Mouse (Mus musculus) bone marrow, adult 2 months (tissue): ENCODE measurements around the gene Hoxa13. TPM values are rescaled to one million over a fixed set of nuclear protein-coding genes. Genes with fewer than 3 reads are reported as not detected.

Experiments used
- H3K27ac ChIP-seq: fragments of 200-500 bp; 2 replicates; pipeline ENCODE4 v1.5.1; 2012; ENCODE audit warnings: low read depth, mild to moderate bottlenecking, control low read depth, inconsistent platforms, low read length; ENCODE audit not compliant: control insufficient read depth, poor library complexity, insufficient read depth
- H3K4me1 ChIP-seq: fragments of 200-500 bp; 2 replicates; pipeline ENCODE4 v1.6.1; 2011; ENCODE audit warnings: low read length; ENCODE audit not compliant: control insufficient read depth, insufficient read depth
- H3K4me3 ChIP-seq: fragments of 200-500 bp; replicated peaks from 2 replicates; pipeline ENCODE3; 2011; ENCODE audit warnings: mild to moderate bottlenecking, low read depth, low read length, control low read depth; ENCODE audit not compliant: control insufficient read depth
- CTCF ChIP-seq: fragments of 200-500 bp; IDR thresholded peaks from 2 replicates; pipeline ENCODE4 v1.5.1; 2011; ENCODE audit warnings: low read length, control low read depth; ENCODE audit not compliant: control insufficient read depth, insufficient read depth
- POLR2A ChIP-seq: fragments of 200-500 bp; IDR thresholded peaks from 2 replicates; pipeline ENCODE4 v1.6.1; 2011; ENCODE audit warnings: low read depth, mild to moderate bottlenecking, control low read depth, low read length, borderline replicate concordance; ENCODE audit not compliant: control insufficient read depth
- WGBS: fragments of 180-500 bp; shearing (Covaris S2); methylation state at CpG from one replicate; pipeline ENCODE4 v1.1.7; 2018; 5-methylcytosine and 5-hydroxymethylcytosine counted together
- polyA plus RNA-seq: library from polyadenylated mRNA; stranded (reverse); fragments of >200 nt; gene quantifications from 2 replicates; pipeline ENCODE4 v1.2.4, GENCODE M21; 2011; ENCODE audit warnings: low replicate concordance; ENCODE audit not compliant: missing spikeins, insufficient read depth, insufficient read length

Gene Hoxa13
- polyA plus RNA-seq: not detected in 2 replicates

- H3K4me3 ChIP-seq: peak within 1 kb of the TSS; percentile 45
- H3K4me1 ChIP-seq: no peaks in the 10 kb centered on the region
- TF ChIP-seq POLR2A: no peak
- TF ChIP-seq CTCF: no peak
- H3K27ac ChIP-seq: no peak within 1 kb of the TSS; the same call in 1 of the 2 replicates
- WGBS: 1% methylated on average over 66 of the region's 72 CpGs
These were observed at the start of gene Hoxa13 for GRCm38 (mm10) chr6:52260654-52261575. Gene Hoxa13, minus strand, starts transcription at chr6:52260880.

- WGBS: 8% methylated on average over 24 of the region's 24 CpGs
These were observed 49.7 kb upstream of the Hoxa13 start for GRCm38 (mm10) chr6:52310366-52310765.

GRCm38 (mm10) chr6:52309766-52310165 is 49.1 kb upstream of the Hoxa13 start:
- no peak overlapping the region for H3K27ac ChIP-seq
- no peak overlapping the region for H3K4me3 ChIP-seq
- WGBS: 56% methylated on average over 10 of the region's 10 CpGs
- TF ChIP-seq POLR2A (no peak), CTCF (no peak)
- no peaks in the 10 kb centered on the region; the same call in 1 of the 2 replicates for H3K4me1 ChIP-seq

More at GRCm38 (mm10) chr6:52310366-52310765, 49.7 kb upstream of the Hoxa13 start:
- Histone ChIP-seq H3K4me3 (no peak overlapping the region), H3K4me1 (no peaks in the 10 kb centered on the region; the same call in 1 of the 2 replicates), H3K27ac (no peak overlapping the region)
- TF ChIP-seq POLR2A (no peak), CTCF (no peak)

GRCm38 (mm10) chr6:52305877-52306389 is 45.3 kb upstream of the Hoxa13 start:
- TF ChIP-seq POLR2A (no peak), CTCF (peak; percentile 55)
- whole genome bisulfite sequencing: 1% methylated on average over 30 of the region's 30 CpGs
- no peaks in the 10 kb centered on the region; the same call in 1 of the 2 replicates for H3K4me1 ChIP-seq
- no peak overlapping the region for H3K27ac ChIP-seq
- peak overlapping the region; percentile 24 for H3K4me3 ChIP-seq

GRCm38 (mm10) chr6:52303426-52303825 is 42.7 kb upstream of the Hoxa13 start:
- H3K27ac ChIP-seq: no peak overlapping the region
- H3K4me3 ChIP-seq: no peak overlapping the region
- TF ChIP-seq CTCF (no peak), POLR2A (no peak)
- 7% methylated on average over 3 of the region's 3 CpGs for WGBS
- no peaks in the 10 kb centered on the region; the same call in 1 of the 2 replicates for H3K4me1 ChIP-seq

- Histone ChIP-seq H3K4me3 (no peak overlapping the region), H3K27ac (no peak overlapping the region), H3K4me1 (no peaks in the 10 kb centered on the region; the same call in 1 of the 2 replicates)
- 71% methylated on average over 4 of the region's 4 CpGs for WGBS
- no peak for TF ChIP-seq CTCF
- TF ChIP-seq POLR2A: no peak
These were observed 40.1 kb upstream of the Hoxa13 start for GRCm38 (mm10) chr6:52300806-52301205.

- no peak overlapping the region for H3K27ac ChIP-seq
- WGBS: 77% methylated on average over 4 of the region's 4 CpGs
- H3K4me3 ChIP-seq: no peak overlapping the region
- H3K4me1 ChIP-seq: no peaks in the 10 kb centered on the region
- TF ChIP-seq CTCF (no peak), POLR2A (no peak)
These were observed 37.8 kb upstream of the Hoxa13 start for GRCm38 (mm10) chr6:52298511-52298910.

- Histone ChIP-seq H3K4me3 (no peak overlapping the region), H3K27ac (no peak overlapping the region), H3K4me1 (no peaks in the 10 kb centered on the region)
- 73% methylated on average over 6 of the region's 6 CpGs for WGBS
- TF ChIP-seq POLR2A (no peak), CTCF (no peak)
These were observed 33.9 kb upstream of the Hoxa13 start for GRCm38 (mm10) chr6:52294616-52295015.
